Mouse (Mus musculus): ENCODE data around the gene Mccc2. TPM values are rescaled to one million over a fixed set of nuclear protein-coding genes. Genes with fewer than 3 reads are reported as not detected.

The Mccc2 gene
- polyA plus RNA-seq, 1 experiment from 2014 or later, result 31.0 TPM

DNA sequence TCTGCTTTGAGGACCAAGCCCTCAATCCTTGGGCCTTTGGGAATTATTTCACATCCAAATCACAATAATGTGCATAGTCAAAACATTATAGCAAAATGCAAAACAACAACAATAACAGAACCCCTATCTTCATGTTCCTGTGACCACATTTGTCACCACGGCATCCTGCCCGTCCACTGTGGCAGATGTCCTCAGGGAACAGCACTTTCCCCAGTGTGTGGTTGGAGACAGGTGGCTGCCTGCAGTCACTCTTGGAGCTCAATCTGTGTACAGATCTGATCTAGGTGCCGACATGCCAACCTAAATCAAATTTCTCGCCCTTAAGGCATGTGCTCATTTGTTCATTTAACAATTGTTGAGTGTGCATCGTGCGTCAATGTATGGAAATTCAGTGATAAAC is 83.9 kb downstream of the Mccc2 start:
- WGBS, result 86% methylated on average over 6 of the region's 6 CpGs
- H3K27me3 ChIP-seq (replicated peaks; ENCODE audit: control insufficient read depth, insufficient read depth, low read length), result no peaks in the 10 kb centered on the region
- no peaks in the 10 kb centered on the region for H3K4me1 ChIP-seq (replicated peaks; ENCODE audit: control insufficient read depth, insufficient read depth, low read length)

GRCm38 (mm10) chr13:99926249-99926648 is 89.2 kb downstream of the Mccc2 start:
- Histone ChIP-seq H3K4me3 (ENCODE audit: low read depth, low read length) (no peak overlapping the region), H3K4me1 (replicated peaks; ENCODE audit: control insufficient read depth, insufficient read depth, low read length) (no peaks in the 10 kb centered on the region), H3K9me3 (ENCODE audit: control insufficient read depth, low read length) (no peaks in the 10 kb centered on the region), H3K36me3 (ENCODE audit: control insufficient read depth, insufficient read depth, low read length) (no peaks in the 10 kb centered on the region), H3K27ac (ENCODE audit: low read depth, low read length) (no peak overlapping the region), H3K9ac (ENCODE audit: low read depth, low read length) (no peak overlapping the region), H3K27me3 (replicated peaks; ENCODE audit: control insufficient read depth, insufficient read depth, low read length) (no peaks in the 10 kb centered on the region), H3K4me2 (no peak overlapping the region)
- WGBS, result 81% methylated on average over 5 of the region's 5 CpGs
- DNase-seq (ENCODE audit: low spot score), result no peak
- ATAC-seq (replicated peaks; ENCODE audit: low FRiP score), result no peak

More for the DNA sequence above, 83.9 kb downstream of the Mccc2 start:
- ATAC-seq (replicated peaks; ENCODE audit: low FRiP score), result no peak
- Histone ChIP-seq H3K27ac (ENCODE audit: low read depth, low read length) (no peak overlapping the region), H3K9me3 (ENCODE audit: control insufficient read depth, low read length) (no peaks in the 10 kb centered on the region), H3K4me3 (ENCODE audit: low read depth, low read length) (no peak overlapping the region), H3K9ac (ENCODE audit: low read depth, low read length) (no peak overlapping the region), H3K36me3 (ENCODE audit: control insufficient read depth, insufficient read depth, low read length) (no peaks in the 10 kb centered on the region), H3K4me2 (no peak overlapping the region)
- no peak for DNase-seq (ENCODE audit: low spot score)

DNA sequence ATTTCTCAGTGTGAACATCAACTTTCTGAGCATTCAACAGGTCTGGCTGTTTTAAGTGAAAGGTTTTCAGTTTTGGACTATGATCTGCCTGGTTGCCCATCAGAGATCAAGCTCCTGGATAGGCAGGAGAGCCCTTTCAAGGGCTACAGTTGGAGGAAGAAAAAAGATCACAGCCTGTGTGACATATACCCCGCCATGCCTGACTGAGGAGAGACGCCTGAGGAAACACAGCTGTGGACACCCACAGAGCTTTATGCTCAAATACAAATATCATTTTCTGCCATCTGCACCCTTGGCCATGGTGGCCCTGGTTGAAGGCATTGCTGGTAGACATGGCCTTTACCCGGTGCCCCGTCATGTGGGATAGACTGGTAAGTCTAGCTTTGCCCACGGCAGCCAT is 99.8 kb downstream of the Mccc2 start:
- DNase-seq (ENCODE audit: low spot score) (no peak), ATAC-seq (replicated peaks; ENCODE audit: low FRiP score) (no peak)
- H3K27ac ChIP-seq (ENCODE audit: low read depth, low read length), result no peak overlapping the region
- no peak overlapping the region for H3K4me3 ChIP-seq (ENCODE audit: low read depth, low read length)
- no peaks in the 10 kb centered on the region for H3K9me3 ChIP-seq (ENCODE audit: control insufficient read depth, low read length)
- no peak overlapping the region for H3K4me2 ChIP-seq
- 77% methylated on average over 5 of the region's 5 CpGs for WGBS
- H3K4me1 ChIP-seq (replicated peaks; ENCODE audit: control insufficient read depth, insufficient read depth, low read length), result no peaks in the 10 kb centered on the region
- H3K36me3 ChIP-seq (ENCODE audit: control insufficient read depth, insufficient read depth, low read length), result no peaks in the 10 kb centered on the region
- no peaks in the 10 kb centered on the region for H3K27me3 ChIP-seq (replicated peaks; ENCODE audit: control insufficient read depth, insufficient read depth, low read length)
- H3K9ac ChIP-seq (ENCODE audit: low read depth, low read length), result no peak overlapping the region

GRCm38 (mm10) chr13:99900965-99901364 is 114.5 kb downstream of the Mccc2 start, which contains the start of gene Cartpt:
Gene Cartpt (minus strand): TSS chr13:99901091.
- H3K36me3 ChIP-seq (ENCODE audit: control insufficient read depth, insufficient read depth, low read length), result no peaks in the 10 kb centered on the region
- peaks cover 28% of the 10 kb centered on the region for H3K27me3 ChIP-seq (replicated peaks; ENCODE audit: control insufficient read depth, insufficient read depth, low read length)
- no peak for DNase-seq (ENCODE audit: low spot score)
- H3K4me2 ChIP-seq, result no peak within 1 kb of the TSS
- WGBS, result 49% methylated on average over 9 of the region's 9 CpGs
- no peaks in the 10 kb centered on the region for H3K4me1 ChIP-seq (replicated peaks; ENCODE audit: control insufficient read depth, insufficient read depth, low read length)
- H3K9ac ChIP-seq (ENCODE audit: low read depth, low read length), result no peak within 1 kb of the TSS
- no peaks in the 10 kb centered on the region for H3K9me3 ChIP-seq (ENCODE audit: control insufficient read depth, low read length)
- no peak within 1 kb of the TSS for H3K4me3 ChIP-seq (ENCODE audit: low read depth, low read length)
- no peak within 1 kb of the TSS for H3K27ac ChIP-seq (ENCODE audit: low read depth, low read length)
- ATAC-seq (replicated peaks; ENCODE audit: low FRiP score), result no peak

DNA sequence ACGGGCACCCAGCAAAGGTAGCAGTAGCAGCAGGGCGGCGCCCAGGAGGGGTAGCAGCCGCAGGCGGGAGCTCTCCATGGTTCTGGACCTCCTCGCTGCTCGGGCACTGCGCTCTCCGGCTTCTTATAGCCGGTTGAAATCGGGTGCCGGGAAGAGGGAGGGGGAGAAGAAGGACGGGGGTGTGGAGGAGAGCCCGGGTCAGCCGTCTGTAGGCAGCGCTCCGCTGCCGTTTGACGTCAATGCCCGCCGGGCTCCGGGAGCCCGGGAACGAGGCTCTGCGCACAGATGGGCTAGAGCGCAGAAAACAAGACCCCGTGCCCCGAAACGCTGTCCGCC is 114.9 kb downstream of the Mccc2 start:
- H3K4me3 ChIP-seq (ENCODE audit: low read depth, low read length), result no peak overlapping the region
- H3K9ac ChIP-seq (ENCODE audit: low read depth, low read length), result no peak overlapping the region
- H3K27me3 ChIP-seq (replicated peaks; ENCODE audit: control insufficient read depth, insufficient read depth, low read length), result peaks cover 28% of the 10 kb centered on the region
- H3K27ac ChIP-seq (ENCODE audit: low read depth, low read length), result no peak overlapping the region
- no peaks in the 10 kb centered on the region for H3K9me3 ChIP-seq (ENCODE audit: control insufficient read depth, low read length)
- H3K36me3 ChIP-seq (ENCODE audit: control insufficient read depth, insufficient read depth, low read length), result no peaks in the 10 kb centered on the region
- WGBS, result 3% methylated on average over 30 of the region's 30 CpGs
- no peaks in the 10 kb centered on the region for H3K4me1 ChIP-seq (replicated peaks; ENCODE audit: control insufficient read depth, insufficient read depth, low read length)
- DNase-seq (ENCODE audit: low spot score), result peak; percentile 72
- H3K4me2 ChIP-seq, result no peak overlapping the region
- ATAC-seq (replicated peaks; ENCODE audit: low FRiP score), result no peak

DNA sequence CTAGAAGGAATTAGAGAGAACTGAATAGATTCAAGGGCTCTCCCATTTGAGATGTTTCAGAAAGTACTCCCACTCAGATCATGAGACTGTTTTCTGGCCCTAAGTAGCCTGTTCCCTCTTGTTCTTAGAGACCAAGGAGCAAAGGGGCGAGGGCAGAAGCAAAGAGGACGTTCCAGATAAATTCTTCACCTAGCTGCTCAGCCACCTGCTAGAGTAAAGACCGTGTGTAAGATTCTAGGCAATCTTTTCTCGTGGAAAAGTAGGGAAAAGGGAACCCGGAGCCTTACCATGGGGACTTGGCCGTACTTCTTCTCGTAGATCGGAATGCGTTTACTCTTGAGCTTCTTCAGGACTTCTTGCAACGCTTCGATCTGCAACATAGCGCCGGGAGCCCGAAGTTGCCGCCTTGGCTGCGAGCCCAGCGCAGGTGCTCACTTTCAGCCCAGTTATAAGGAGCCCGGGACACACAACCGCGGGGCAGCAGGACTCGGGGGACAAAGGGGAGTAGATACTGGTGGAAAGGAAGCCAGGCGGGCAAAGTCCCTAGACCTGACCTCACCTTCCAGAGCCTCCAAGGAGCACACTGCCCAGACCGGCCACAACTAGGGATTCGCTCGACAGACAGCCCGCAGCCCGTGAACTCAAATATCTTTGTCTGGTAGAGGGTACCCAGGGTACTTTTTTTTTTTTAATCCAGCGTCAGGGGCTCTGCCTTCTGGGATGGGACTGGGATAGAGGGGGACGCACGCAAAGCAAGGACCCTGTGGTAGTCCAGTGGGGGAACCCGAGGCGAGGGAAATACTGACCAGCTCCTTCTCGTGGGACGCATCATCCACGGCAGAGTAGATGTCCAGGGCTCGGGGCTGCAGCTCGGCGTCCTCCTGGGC is 115.5 kb downstream of the Mccc2 start:
- H3K4me1 ChIP-seq (replicated peaks; ENCODE audit: control insufficient read depth, insufficient read depth, low read length), result no peaks in the 10 kb centered on the region
- ATAC-seq (replicated peaks; ENCODE audit: low FRiP score) (no peak; the same call in 1 of the 2 replicates), DNase-seq (ENCODE audit: low spot score) (no peak)
- no peak overlapping the region for H3K4me3 ChIP-seq (ENCODE audit: low read depth, low read length)
- H3K4me2 ChIP-seq, result no peak overlapping the region
- H3K27ac ChIP-seq (ENCODE audit: low read depth, low read length), result no peak overlapping the region
- no peaks in the 10 kb centered on the region for H3K9me3 ChIP-seq (ENCODE audit: control insufficient read depth, low read length)
- no peak overlapping the region for H3K9ac ChIP-seq (ENCODE audit: low read depth, low read length)
- peaks cover 28% of the 10 kb centered on the region for H3K27me3 ChIP-seq (replicated peaks; ENCODE audit: control insufficient read depth, insufficient read depth, low read length)
- WGBS, result 11% methylated on average over 38 of the region's 38 CpGs
- H3K36me3 ChIP-seq (ENCODE audit: control insufficient read depth, insufficient read depth, low read length), result no peaks in the 10 kb centered on the region

DNA sequence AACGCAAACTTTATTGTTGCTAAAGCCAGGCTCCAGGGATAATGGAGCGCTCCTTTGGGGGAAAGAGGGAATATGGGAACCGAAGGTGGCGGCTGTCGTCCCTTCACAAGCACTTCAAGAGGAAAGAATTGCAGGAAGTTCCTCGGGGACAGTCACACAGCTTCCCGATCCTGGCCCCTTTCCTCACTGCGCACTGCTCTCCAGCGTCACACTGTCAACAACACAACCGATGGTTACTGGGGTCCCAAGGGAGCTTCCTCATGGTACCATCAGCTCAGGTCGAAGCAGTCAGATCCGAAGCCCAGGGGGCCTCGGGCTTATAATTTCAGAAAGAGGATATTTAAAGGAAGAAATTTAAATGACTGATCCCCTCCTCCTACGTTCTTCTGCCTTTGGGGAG is 116.6 kb downstream of the Mccc2 start:
- no peak overlapping the region for H3K4me3 ChIP-seq (ENCODE audit: low read depth, low read length)
- H3K4me2 ChIP-seq, result no peak overlapping the region
- no peaks in the 10 kb centered on the region for H3K36me3 ChIP-seq (ENCODE audit: control insufficient read depth, insufficient read depth, low read length)
- peaks cover 28% of the 10 kb centered on the region for H3K27me3 ChIP-seq (replicated peaks; ENCODE audit: control insufficient read depth, insufficient read depth, low read length)
- no peak overlapping the region for H3K9ac ChIP-seq (ENCODE audit: low read depth, low read length)
- H3K9me3 ChIP-seq (ENCODE audit: control insufficient read depth, low read length), result no peaks in the 10 kb centered on the region
- H3K27ac ChIP-seq (ENCODE audit: low read depth, low read length), result no peak overlapping the region
- no peaks in the 10 kb centered on the region for H3K4me1 ChIP-seq (replicated peaks; ENCODE audit: control insufficient read depth, insufficient read depth, low read length)
- ATAC-seq (replicated peaks; ENCODE audit: low FRiP score), result no peak
- DNase-seq (ENCODE audit: low spot score), result no peak
- 26% methylated on average over 14 of the region's 14 CpGs for WGBS
